10 mouse cellular contexts compared by ENCODE assay signal in the genomic region with DNA sequence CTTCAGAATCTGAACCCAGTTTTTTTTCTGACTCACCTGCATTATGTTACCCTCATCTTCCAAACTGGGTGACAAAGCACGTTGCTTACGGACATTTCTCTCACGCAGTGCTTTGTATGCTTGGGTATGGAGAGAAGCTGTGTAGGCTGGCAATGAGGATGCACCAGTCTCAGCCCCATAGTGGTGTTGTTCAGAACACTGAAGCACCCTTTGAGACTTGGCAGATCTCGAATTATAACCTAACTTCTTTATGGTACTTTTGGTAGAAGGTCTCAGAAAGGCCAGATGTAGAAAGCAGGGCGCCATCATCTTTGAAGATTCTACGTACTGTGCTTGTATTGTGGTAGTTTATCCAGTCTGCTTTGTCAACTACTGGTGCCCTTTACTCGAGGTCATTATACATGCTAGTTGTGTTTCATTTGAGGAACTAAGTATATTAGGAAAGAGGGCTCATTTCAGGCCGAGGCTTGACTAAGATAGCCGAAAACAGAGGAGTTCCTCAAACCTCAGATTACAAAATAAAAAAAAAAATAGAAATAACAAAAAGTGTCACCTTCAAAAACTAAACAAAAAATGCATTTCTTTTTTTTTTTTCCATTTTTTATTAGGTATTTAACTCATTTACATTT.
DNase-seq lines count a peak whose midpoint lies in the region; ATAC-seq and TF ChIP-seq lines count a peak whose summit lies in the region.
"Had no signal": no experiment of that assay in that cellular context is flagged by ENCODE, and none has a peak within 500 bp of the region (broad histone marks: within the 10 kb centered on the region; RNA-seq: fewer than 3 reads in every experiment).

No protein-coding gene starts in this region.

- 57% methylated on average over 9 of the region's 9 CpGs for WGBS in liver, postnatal 0 days (ENCODE audit: insufficient replicate concordance)

- no peaks in the 10 kb centered on the region for H3K27me3 ChIP-seq in liver, postnatal 0 days (ENCODE audit: insufficient read depth, low read length)
- H3K27me3 ChIP-seq: liver, embryonic 13.5 days had no signal

- H3K27ac ChIP-seq in liver, postnatal 0 days (ENCODE audit: low read depth), result peak overlapping the region; percentile 86

- 0 out of 2 replicates have a peak, but pooled peaks have one; percentile 15 for ATAC-seq in frontal cortex, adult (ENCODE audit: low TSS enrichment)
- peak; percentile 40 for ATAC-seq in liver, postnatal 0 days
- ATAC-seq: midbrain, embryonic 16.5 days had no signal

- no peak overlapping the region for H3K4me2 ChIP-seq in liver, postnatal 0 days (ENCODE audit: low read depth, low read length)
- H3K4me2 ChIP-seq: liver, embryonic 13.5 days had no signal

- peaks cover 16% of the 10 kb centered on the region for H3K4me1 ChIP-seq in liver, postnatal 0 days (ENCODE audit: insufficient read depth)
- H3K4me1 ChIP-seq: liver, embryonic 13.5 days had no signal

- DNase-seq in frontal cortex, postnatal 36 days (ENCODE audit: low spot score in 2 of 2), result no peak
- peak; percentile 49 for DNase-seq in lung, postnatal 36 days
- no peak for DNase-seq in lung, adult 18-20 months
- no peak for DNase-seq in liver, postnatal 0 days
- DNase-seq in thymus, postnatal 25 days, result peak; percentile 52
- DNase-seq in testis, postnatal 10 days (ENCODE audit: low spot score), result no peak
- no peak for DNase-seq in heart, postnatal 14 days
- DNase-seq: liver, embryonic 13.5 days had no signal

- no peak for TF ChIP-seq CTCF in liver, postnatal 0 days (IDR thresholded peaks at IDR 0.05; ENCODE audit: low read depth)

- H3K9me3 ChIP-seq in liver, postnatal 0 days (ENCODE audit: low read length), result no peaks in the 10 kb centered on the region
- H3K9me3 ChIP-seq: liver, embryonic 13.5 days had no signal

- intact Hi-C loops in heart, postnatal 14 days (cut with DNase I), result no loop called here

- 0 out of 2 replicates have a peak, but pooled peaks have one; percentile 16 for TF ChIP-seq EP300 in liver, postnatal 0 days (IDR thresholded peaks at IDR 0.05; ENCODE audit: low read depth)

- no peak overlapping the region for H3K9ac ChIP-seq in liver, postnatal 0 days (replicated peaks)
- H3K9ac ChIP-seq: liver, embryonic 13.5 days had no signal

- H3K4me3 ChIP-seq in liver, postnatal 0 days (ENCODE audit: low read depth, low read length), result no peak overlapping the region
- H3K4me3 ChIP-seq: liver, embryonic 13.5 days had no signal

- H3K36me3 ChIP-seq in liver, postnatal 0 days (replicated peaks; ENCODE audit: insufficient read depth, low read length), result no peaks in the 10 kb centered on the region
- H3K36me3 ChIP-seq: liver, embryonic 13.5 days had no signal

Comparison
In these comparisons a context has a peak if more than half of its experiments do, and no peak if none do; other contexts are left out.
1. DNase-seq: peak in lung, postnatal 36 days (single experiment) and thymus, postnatal 25 days (single experiment); none in frontal cortex, postnatal 36 days (0 of 2), lung, adult 18-20 months (0 of 2), liver, postnatal 0 days (single experiment), testis, postnatal 10 days (single experiment) and heart, postnatal 14 days (0 of 2).